Mouse (Mus musculus) kidney, adult 2 months (tissue): Measurements from ENCODE around the gene Dnah2.

ENCODE experiments used
- CTCF ChIP-seq: fragments of 200-500 bp; conservative IDR thresholded peaks from 2 replicates; pipeline ENCODE4 v1.5.1; 2011; ENCODE audit warnings: low read depth, mild to moderate bottlenecking, control low read depth, low read length, moderate library complexity, mixed read lengths; ENCODE audit not compliant: insufficient read depth, insufficient read length
- POLR2A ChIP-seq: fragments of 200-500 bp; IDR thresholded peaks from one replicate; pipeline ENCODE4 v1.6.1; 2011; ENCODE audit warnings: low read depth, low read length, control low read depth

DNA sequence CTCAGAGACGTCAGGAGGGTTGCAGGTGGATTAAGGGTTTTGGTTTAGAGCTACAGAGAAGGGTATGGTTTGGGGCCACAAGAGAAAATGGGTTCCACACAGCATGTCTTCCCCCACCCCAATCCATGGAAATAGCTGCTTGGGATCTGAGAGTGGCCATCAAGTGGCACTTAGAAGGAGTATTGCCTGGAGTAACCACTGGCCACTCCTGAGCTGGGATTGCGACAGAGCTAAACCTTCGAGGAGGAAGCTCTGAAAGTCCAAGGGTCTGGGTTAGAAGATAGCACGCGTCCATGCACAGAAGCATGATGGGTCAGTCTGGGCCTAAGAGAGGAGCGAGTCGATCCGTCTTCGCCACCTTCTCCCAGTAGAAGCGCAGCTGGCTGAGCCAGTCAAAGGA lies 72.1 kb downstream of the Dnah2 start:
- TF ChIP-seq CTCF (no peak), POLR2A (no peak)
